Mouse (Mus musculus): Measurements from ENCODE around the gene Crim1. TPM values are rescaled to one million over a fixed set of nuclear protein-coding genes. Genes with fewer than 3 reads are reported as not detected.

The Crim1 gene
- polyA plus RNA-seq, 1 experiment from 2014 or later = 9.4 TPM

DNA sequence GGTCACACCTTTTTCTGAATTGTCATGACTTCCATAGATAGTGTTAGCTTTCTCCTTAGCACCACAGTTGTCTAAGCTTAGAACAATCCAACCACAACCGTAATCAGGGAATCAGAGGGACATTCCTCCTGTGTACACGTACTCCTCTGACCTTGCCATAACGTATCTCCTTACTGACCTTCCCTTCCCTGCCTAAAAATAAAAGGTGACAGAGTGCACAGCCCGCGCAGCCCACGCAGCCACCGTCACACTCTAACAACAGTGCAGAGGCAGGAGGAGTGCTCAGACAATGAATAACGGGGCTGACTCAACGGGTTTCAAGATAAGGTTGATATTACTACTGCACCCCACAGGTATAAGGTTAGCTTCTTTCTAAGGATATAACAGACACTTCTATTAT is 203.8 kb downstream of the Crim1 start:
- Histone ChIP-seq H3K4me3 (ENCODE audit: low read length) (no peak overlapping the region), H3K36me3 (ENCODE audit: control insufficient read depth, insufficient read depth, low read length) (peaks cover 21% of the 10 kb centered on the region), H3K4me2 (replicated peaks; ENCODE audit: low read depth, low read length) (no peak overlapping the region), H3K27ac (ENCODE audit: low read depth, low read length) (no peak overlapping the region), H3K9me3 (ENCODE audit: control insufficient read depth, low read length) (no peaks in the 10 kb centered on the region), H3K27me3 (ENCODE audit: control insufficient read depth, insufficient read depth, low read length) (no peaks in the 10 kb centered on the region), H3K9ac (ENCODE audit: low read depth, low read length) (no peak overlapping the region), H3K4me1 (ENCODE audit: control insufficient read depth, insufficient read depth, low read length) (no peaks in the 10 kb centered on the region)
- WGBS = 73% methylated on average over 9 of the region's 9 CpGs
- ATAC-seq (ENCODE audit: low FRiP score, low TSS enrichment) = no peak

DNA sequence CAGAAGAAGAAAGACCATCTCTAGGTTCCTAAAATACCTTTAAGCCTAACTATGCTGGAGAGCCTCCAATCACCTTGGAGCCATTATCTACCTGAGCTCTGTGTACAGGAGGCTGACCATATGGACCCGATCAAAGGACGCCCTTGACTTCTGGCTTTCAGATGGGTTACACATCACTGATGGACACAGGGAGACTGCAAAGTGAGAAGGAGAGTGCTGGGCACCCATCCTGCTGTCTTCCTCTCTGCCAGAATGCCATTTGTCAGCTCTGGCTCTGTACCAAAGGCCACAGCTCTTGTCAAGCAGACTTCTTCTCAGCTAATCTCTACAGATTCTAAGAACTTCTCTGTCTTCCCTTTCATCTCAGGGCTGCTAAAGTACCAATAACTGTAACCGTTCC is 205.3 kb downstream of the Crim1 start:
- Histone ChIP-seq H3K36me3 (ENCODE audit: control insufficient read depth, insufficient read depth, low read length) (peaks cover 12% of the 10 kb centered on the region; the same call in 1 of the 2 replicates), H3K9me3 (ENCODE audit: control insufficient read depth, low read length) (no peaks in the 10 kb centered on the region), H3K4me3 (ENCODE audit: low read length) (no peak overlapping the region), H3K27me3 (ENCODE audit: control insufficient read depth, insufficient read depth, low read length) (no peaks in the 10 kb centered on the region), H3K27ac (ENCODE audit: low read depth, low read length) (no peak overlapping the region), H3K4me1 (ENCODE audit: control insufficient read depth, insufficient read depth, low read length) (no peaks in the 10 kb centered on the region), H3K4me2 (replicated peaks; ENCODE audit: low read depth, low read length) (no peak overlapping the region), H3K9ac (ENCODE audit: low read depth, low read length) (no peak overlapping the region)
- ATAC-seq (ENCODE audit: low FRiP score, low TSS enrichment) = no peak
- WGBS = 97% methylated on average over 3 of the region's 3 CpGs

DNA sequence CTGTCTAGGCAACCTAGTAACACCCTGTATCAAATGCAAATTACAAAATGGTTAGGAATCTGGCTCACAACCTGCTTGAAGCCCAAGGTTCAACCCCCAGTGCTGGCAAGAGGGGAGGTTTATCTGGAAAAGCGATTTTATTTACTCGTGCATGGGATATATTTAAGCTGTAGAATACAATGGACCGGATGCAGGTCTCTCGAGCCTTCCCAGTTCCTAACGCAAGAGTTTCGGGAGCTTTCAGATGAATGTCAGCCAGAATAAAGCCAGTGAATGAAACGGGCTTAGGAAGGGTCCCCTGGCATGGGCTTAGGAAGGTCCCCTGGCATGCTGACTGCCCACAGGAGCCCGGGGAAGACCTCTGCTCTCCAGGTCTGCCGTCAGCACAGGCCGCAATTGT is 206.8 kb downstream of the Crim1 start:
- no peak overlapping the region for H3K4me3 ChIP-seq (ENCODE audit: low read length)
- no peak for ATAC-seq (ENCODE audit: low FRiP score, low TSS enrichment)
- H3K4me1 ChIP-seq (ENCODE audit: control insufficient read depth, insufficient read depth, low read length) = no peaks in the 10 kb centered on the region
- no peak overlapping the region for H3K9ac ChIP-seq (ENCODE audit: low read depth, low read length)
- 90% methylated on average over 10 of the region's 10 CpGs for WGBS
- H3K27ac ChIP-seq (ENCODE audit: low read depth, low read length) = no peak overlapping the region
- no peaks in the 10 kb centered on the region for H3K9me3 ChIP-seq (ENCODE audit: control insufficient read depth, low read length)
- H3K27me3 ChIP-seq (ENCODE audit: control insufficient read depth, insufficient read depth, low read length) = no peaks in the 10 kb centered on the region
- peaks cover 12% of the 10 kb centered on the region for H3K36me3 ChIP-seq (ENCODE audit: control insufficient read depth, insufficient read depth, low read length)
- no peak overlapping the region for H3K4me2 ChIP-seq (replicated peaks; ENCODE audit: low read depth, low read length)

DNA sequence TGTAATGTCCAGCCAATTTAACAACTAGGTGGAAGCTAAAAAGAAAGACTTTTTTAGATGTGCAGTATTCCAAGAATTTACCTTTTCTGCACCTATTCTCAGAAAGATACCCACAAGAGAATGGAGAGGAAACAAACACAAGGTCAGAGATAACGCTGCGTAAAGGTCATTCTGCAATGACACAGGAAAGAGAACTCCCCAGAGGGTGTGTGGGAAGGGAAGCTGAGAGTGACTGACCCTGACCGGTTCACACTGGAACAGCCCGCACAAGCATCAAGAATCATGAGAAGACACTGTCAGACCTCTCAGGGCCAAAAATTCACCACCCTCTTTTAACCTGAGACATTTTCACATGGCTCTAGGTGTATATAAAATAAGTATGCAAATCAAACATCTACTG is 207.5 kb downstream of the Crim1 start:
- Histone ChIP-seq H3K4me1 (ENCODE audit: control insufficient read depth, insufficient read depth, low read length) (no peaks in the 10 kb centered on the region), H3K4me2 (replicated peaks; ENCODE audit: low read depth, low read length) (no peak overlapping the region), H3K36me3 (ENCODE audit: control insufficient read depth, insufficient read depth, low read length) (peaks cover 12% of the 10 kb centered on the region), H3K27ac (ENCODE audit: low read depth, low read length) (no peak overlapping the region), H3K9me3 (ENCODE audit: control insufficient read depth, low read length) (no peaks in the 10 kb centered on the region), H3K27me3 (ENCODE audit: control insufficient read depth, insufficient read depth, low read length) (no peaks in the 10 kb centered on the region), H3K4me3 (ENCODE audit: low read length) (no peak overlapping the region), H3K9ac (ENCODE audit: low read depth, low read length) (no peak overlapping the region)
- no peak for ATAC-seq (ENCODE audit: low FRiP score, low TSS enrichment)
- WGBS = 39% methylated on average over 4 of the region's 4 CpGs

DNA sequence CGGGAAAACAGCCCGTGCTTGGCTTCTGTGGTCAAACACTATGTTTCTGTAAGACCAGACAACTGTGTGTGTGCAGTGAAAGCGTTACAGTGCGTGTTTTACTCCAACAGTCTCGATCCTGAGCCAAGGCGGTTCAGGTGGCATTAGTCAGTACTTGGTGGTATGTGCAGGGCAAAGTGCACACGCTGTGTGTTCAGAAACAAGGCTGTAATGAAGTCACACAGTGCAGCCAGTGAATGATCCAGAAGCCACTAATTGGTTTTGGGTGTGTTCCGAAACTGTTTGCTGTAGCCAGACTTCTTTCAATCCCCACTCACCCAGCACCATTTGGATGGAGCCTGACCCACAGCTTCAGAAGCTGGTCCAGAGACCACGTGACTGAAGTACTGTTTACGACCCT is 208.3 kb downstream of the Crim1 start:
- H3K9ac ChIP-seq (ENCODE audit: low read depth, low read length) = no peak overlapping the region
- no peaks in the 10 kb centered on the region for H3K9me3 ChIP-seq (ENCODE audit: control insufficient read depth, low read length)
- H3K4me2 ChIP-seq (replicated peaks; ENCODE audit: low read depth, low read length) = no peak overlapping the region
- no peaks in the 10 kb centered on the region for H3K4me1 ChIP-seq (ENCODE audit: control insufficient read depth, insufficient read depth, low read length)
- H3K4me3 ChIP-seq (ENCODE audit: low read length) = no peak overlapping the region
- WGBS = 80% methylated on average over 10 of the region's 10 CpGs
- no peak for ATAC-seq (ENCODE audit: low FRiP score, low TSS enrichment)
- no peaks in the 10 kb centered on the region for H3K27me3 ChIP-seq (ENCODE audit: control insufficient read depth, insufficient read depth, low read length)
- peaks cover 12% of the 10 kb centered on the region for H3K36me3 ChIP-seq (ENCODE audit: control insufficient read depth, insufficient read depth, low read length)
- H3K27ac ChIP-seq (ENCODE audit: low read depth, low read length) = no peak overlapping the region

DNA sequence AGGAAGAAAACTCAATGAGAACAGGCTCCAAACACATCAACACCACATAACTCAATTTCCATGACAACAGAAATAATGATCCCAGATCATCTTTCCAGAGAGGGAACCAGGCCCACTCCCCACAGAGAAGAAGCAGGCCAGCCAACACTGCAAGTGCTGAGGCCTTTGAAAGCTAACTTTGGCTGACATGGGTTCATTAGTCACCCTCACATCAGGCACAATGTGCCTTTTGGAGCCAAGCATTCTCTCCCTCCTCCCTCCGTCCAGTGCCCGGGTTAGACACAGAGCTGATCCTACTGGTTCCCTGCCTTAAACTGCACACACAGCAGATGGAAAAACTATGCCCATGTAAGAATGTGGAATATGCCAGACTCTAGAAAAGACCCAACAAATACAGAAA is 209.9 kb downstream of the Crim1 start:
- 78% methylated on average over 2 of the region's 2 CpGs for WGBS
- H3K9ac ChIP-seq (ENCODE audit: low read depth, low read length) = no peak overlapping the region
- ATAC-seq (ENCODE audit: low FRiP score, low TSS enrichment) = no peak
- H3K9me3 ChIP-seq (ENCODE audit: control insufficient read depth, low read length) = no peaks in the 10 kb centered on the region
- H3K36me3 ChIP-seq (ENCODE audit: control insufficient read depth, insufficient read depth, low read length) = peaks cover 6% of the 10 kb centered on the region
- no peak overlapping the region for H3K27ac ChIP-seq (ENCODE audit: low read depth, low read length)
- H3K4me3 ChIP-seq (ENCODE audit: low read length) = no peak overlapping the region
- H3K27me3 ChIP-seq (ENCODE audit: control insufficient read depth, insufficient read depth, low read length) = no peaks in the 10 kb centered on the region
- no peaks in the 10 kb centered on the region for H3K4me1 ChIP-seq (ENCODE audit: control insufficient read depth, insufficient read depth, low read length)
- H3K4me2 ChIP-seq (replicated peaks; ENCODE audit: low read depth, low read length) = no peak overlapping the region

DNA sequence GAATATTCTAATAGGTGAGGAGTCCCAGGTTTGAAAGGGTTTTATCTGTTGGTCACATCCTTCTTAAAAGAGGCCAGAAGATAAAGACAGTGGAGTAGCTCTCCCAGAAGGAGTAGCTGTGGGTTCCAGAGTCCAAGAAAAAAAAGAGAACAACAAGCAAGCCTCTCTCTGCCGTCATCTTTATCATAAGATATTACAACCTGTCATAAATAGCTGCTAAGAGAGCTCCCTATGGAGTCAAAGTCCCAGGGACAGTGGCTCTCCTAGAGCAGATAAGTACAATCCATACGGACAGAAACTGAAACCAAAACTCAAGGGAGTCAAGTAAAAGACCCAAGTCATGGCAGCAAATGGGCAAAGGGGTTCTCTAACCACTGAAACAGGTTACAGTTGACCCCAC is 215.2 kb downstream of the Crim1 start:
- no peak overlapping the region for H3K9ac ChIP-seq (ENCODE audit: low read depth, low read length)
- no peak overlapping the region for H3K27ac ChIP-seq (ENCODE audit: low read depth, low read length)
- H3K4me1 ChIP-seq (ENCODE audit: control insufficient read depth, insufficient read depth, low read length) = peaks cover 5% of the 10 kb centered on the region; the same call in 1 of the 2 replicates
- 88% methylated on average over 2 of the region's 2 CpGs for WGBS
- no peaks in the 10 kb centered on the region for H3K27me3 ChIP-seq (ENCODE audit: control insufficient read depth, insufficient read depth, low read length)
- ATAC-seq (ENCODE audit: low FRiP score, low TSS enrichment) = no peak
- H3K9me3 ChIP-seq (ENCODE audit: control insufficient read depth, low read length) = no peaks in the 10 kb centered on the region
- H3K36me3 ChIP-seq (ENCODE audit: control insufficient read depth, insufficient read depth, low read length) = peaks cover 3% of the 10 kb centered on the region
- H3K4me2 ChIP-seq (replicated peaks; ENCODE audit: low read depth, low read length) = no peak overlapping the region
- no peak overlapping the region for H3K4me3 ChIP-seq (ENCODE audit: low read length)

DNA sequence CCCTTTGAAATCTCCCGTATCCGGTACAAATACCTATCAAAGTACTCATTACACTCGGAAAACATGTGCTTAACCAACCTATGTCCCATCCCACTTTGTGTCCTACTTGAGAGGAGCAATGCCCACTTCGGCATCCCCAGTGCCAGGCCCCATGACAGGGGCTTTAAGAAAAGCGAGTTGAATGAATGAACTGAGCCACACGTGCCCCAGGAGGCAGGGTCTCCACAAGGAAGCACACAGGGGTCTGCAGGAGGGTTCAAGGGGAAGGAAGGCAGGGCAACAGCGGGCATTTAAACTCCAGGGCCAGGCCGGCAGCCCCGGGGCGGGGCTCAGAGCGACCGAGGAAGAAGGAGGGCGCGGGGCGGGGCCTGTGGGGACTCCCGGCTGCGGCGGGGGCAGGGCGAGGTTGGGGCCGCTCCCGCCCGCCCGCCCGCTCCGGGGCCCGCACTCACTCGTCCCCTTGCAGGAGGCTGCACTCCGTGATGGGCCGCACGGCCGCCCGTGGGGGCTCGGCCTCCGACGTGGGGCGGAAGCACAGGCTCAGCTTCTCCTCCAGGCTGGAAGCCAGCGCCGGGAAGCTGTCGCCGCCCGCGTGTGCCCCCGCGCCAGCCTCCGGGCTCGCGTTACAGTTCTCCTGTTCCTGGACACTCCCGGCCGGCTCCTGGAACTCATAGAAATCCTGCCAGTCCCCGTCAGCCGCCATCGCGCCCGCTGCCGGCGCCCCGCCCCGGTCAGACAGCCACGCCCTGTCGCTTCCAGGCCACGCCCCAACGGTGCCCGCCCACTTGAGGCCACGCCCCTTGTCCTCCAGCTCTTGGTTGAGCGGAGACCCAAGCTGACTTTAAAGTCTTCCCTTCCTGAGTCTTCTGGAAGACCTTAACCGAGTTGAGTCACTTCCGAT is 217.6 kb downstream of the Crim1 start, which contains the start of gene Fez2:
Gene Fez2 (minus strand): TSS at position 772 of the 901 bp plus-strand sequence.
- no peaks in the 10 kb centered on the region for H3K36me3 ChIP-seq (ENCODE audit: control insufficient read depth, insufficient read depth, low read length)
- H3K27me3 ChIP-seq (ENCODE audit: control insufficient read depth, insufficient read depth, low read length) = no peaks in the 10 kb centered on the region
- WGBS = 1% methylated on average over 40 of the region's 67 CpGs
- H3K4me1 ChIP-seq (ENCODE audit: control insufficient read depth, insufficient read depth, low read length) = peaks cover 5% of the 10 kb centered on the region; the same call in 1 of the 2 replicates
- H3K4me2 ChIP-seq (replicated peaks; ENCODE audit: low read depth, low read length) = peak within 1 kb of the TSS; percentile 68
- no peaks in the 10 kb centered on the region for H3K9me3 ChIP-seq (ENCODE audit: control insufficient read depth, low read length)
- peak; percentile 97 for ATAC-seq (ENCODE audit: low FRiP score, low TSS enrichment)
- H3K9ac ChIP-seq (ENCODE audit: low read depth, low read length) = peak within 1 kb of the TSS; percentile 86
- peak within 1 kb of the TSS; percentile 81 for H3K4me3 ChIP-seq (ENCODE audit: low read length)
- peak within 1 kb of the TSS; percentile 94 for H3K27ac ChIP-seq (ENCODE audit: low read depth, low read length)

DNA sequence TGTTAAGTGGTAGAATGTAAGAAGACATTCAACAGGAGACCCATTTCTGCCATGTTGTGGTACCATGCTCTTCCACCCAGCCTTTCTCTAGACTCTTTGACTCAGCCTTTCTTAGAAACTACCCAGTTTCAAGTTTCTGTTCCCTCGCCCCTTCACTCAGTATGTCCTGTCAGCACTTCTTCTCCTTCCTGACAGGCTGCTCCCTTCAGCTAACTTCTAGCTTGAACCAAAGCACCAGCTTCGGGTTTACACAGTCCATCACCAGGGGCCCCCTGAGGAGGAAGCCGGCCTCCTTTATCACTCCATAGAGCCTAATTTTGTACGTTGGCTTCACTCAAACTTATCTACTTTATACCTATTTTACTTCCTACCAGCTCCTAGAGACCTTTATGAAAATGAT is 219.2 kb downstream of the Crim1 start:
- WGBS = 83% methylated on average over 4 of the region's 4 CpGs
- Histone ChIP-seq H3K4me1 (ENCODE audit: control insufficient read depth, insufficient read depth, low read length) (peaks cover 5% of the 10 kb centered on the region; the same call in 1 of the 2 replicates), H3K9ac (ENCODE audit: low read depth, low read length) (no peak overlapping the region), H3K9me3 (ENCODE audit: control insufficient read depth, low read length) (no peaks in the 10 kb centered on the region), H3K27ac (ENCODE audit: low read depth, low read length) (no peak overlapping the region), H3K36me3 (ENCODE audit: control insufficient read depth, insufficient read depth, low read length) (no peaks in the 10 kb centered on the region), H3K4me2 (replicated peaks; ENCODE audit: low read depth, low read length) (no peak overlapping the region), H3K27me3 (ENCODE audit: control insufficient read depth, insufficient read depth, low read length) (no peaks in the 10 kb centered on the region), H3K4me3 (ENCODE audit: low read length) (no peak overlapping the region)
- no peak for ATAC-seq (ENCODE audit: low FRiP score, low TSS enrichment)
